8 mouse cellular contexts compared by ENCODE assay signal in the genomic region with DNA sequence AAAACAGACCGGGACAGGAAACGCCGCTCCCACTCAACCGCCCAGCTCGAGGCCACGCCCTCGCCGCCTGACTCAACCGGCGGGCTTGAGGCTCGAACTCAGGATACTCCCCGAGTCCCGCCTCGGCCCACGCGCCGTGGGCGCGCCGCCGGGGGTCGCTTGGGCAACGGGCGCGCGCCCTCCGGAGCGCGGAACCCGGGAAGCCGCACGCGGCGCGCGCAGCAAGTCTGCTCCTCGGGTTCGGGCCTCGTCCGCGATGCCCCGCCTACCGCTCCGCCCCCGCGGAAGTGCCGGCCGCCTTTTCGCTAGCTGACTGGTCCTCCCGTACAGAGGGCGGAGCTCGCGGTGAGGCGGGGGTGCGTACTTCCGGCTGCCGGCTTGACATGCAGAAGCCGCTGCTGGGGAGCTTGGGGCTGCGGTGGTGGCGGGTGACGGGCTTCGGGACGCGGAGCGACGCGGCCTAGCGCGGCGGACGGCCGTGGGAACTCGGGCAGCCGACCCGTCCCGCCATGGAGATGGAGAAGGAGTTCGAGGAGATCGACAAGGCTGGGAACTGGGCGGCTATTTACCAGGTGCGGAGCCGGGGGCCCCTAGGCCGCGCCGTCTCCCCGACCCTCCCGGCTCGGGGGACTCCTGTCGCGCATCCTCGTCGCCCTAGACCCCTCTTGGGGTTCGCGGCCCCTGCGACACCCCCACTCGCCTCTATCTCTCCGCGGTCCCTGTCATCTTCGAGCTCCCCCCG. TPM values are rescaled to one million over a fixed set of nuclear protein-coding genes. Genes with fewer than 3 reads are reported as not detected.
DNase-seq lines count a peak whose midpoint lies in the region; ATAC-seq lines count a peak whose summit lies in the region.

A gene (plus strand): TSS at position 73 of the 742 bp plus-strand sequence.

- ATAC-seq in heart, embryonic 13.5 days (ENCODE audit: extremely low read depth, insufficient number of reproducible peaks, low FRiP score, low TSS enrichment), result peak; percentile 91
- ATAC-seq in liver, embryonic 12.5 days, result peak; percentile 95
- ATAC-seq in stomach, embryonic 15.5 days (ENCODE audit: insufficient read depth, low FRiP score, low read depth), result peak; percentile 96

- H3K27me3 ChIP-seq in heart, embryonic 13.5 days (replicated peaks), result no peaks in the 10 kb centered on the region
- H3K27me3 ChIP-seq in liver, embryonic 12.5 days (replicated peaks), result no peaks in the 10 kb centered on the region
- no peaks in the 10 kb centered on the region for H3K27me3 ChIP-seq in stomach, embryonic 15.5 days (replicated peaks)

- H3K36me3 ChIP-seq in heart, embryonic 13.5 days, result peaks cover under 1% of the 10 kb centered on the region; the same call in 1 of the 2 replicates
- peaks cover 5% of the 10 kb centered on the region for H3K36me3 ChIP-seq in liver, embryonic 12.5 days
- no peaks in the 10 kb centered on the region for H3K36me3 ChIP-seq in stomach, embryonic 15.5 days

- H3K4me1 ChIP-seq in brown adipose tissue, adult 24 weeks (ENCODE audit: control insufficient read depth, insufficient read depth, insufficient read length, low read length), result peaks cover 21% of the 10 kb centered on the region
- H3K4me1 ChIP-seq in heart, embryonic 13.5 days, result peaks cover 51% of the 10 kb centered on the region
- peaks cover 63% of the 10 kb centered on the region for H3K4me1 ChIP-seq in liver, embryonic 12.5 days
- H3K4me1 ChIP-seq in stomach, embryonic 15.5 days, result peaks cover 25% of the 10 kb centered on the region; the same call in 1 of the 2 replicates

- H3K4me3 ChIP-seq in brown adipose tissue, adult 24 weeks (ENCODE audit: insufficient read depth, low read depth, low read length), result peak within 1 kb of the TSS; percentile 98
- peak within 1 kb of the TSS; percentile 87 for H3K4me3 ChIP-seq in heart, embryonic 13.5 days
- H3K4me3 ChIP-seq in liver, embryonic 12.5 days, result peak within 1 kb of the TSS; percentile 91
- peak within 1 kb of the TSS; percentile 88 for H3K4me3 ChIP-seq in stomach, embryonic 15.5 days (replicated peaks)

- peak within 1 kb of the TSS; percentile 84 for H3K27ac ChIP-seq in brown adipose tissue, adult 24 weeks (replicated peaks; ENCODE audit: low read depth, low read length)
- peak within 1 kb of the TSS; percentile 85 for H3K27ac ChIP-seq in heart, embryonic 13.5 days (replicated peaks)
- H3K27ac ChIP-seq in liver, embryonic 12.5 days, result peak within 1 kb of the TSS; percentile 83
- peak within 1 kb of the TSS; percentile 74 for H3K27ac ChIP-seq in stomach, embryonic 15.5 days

- WGBS in heart, embryonic 13.5 days, result under 1% methylated on average over 97 of the region's 99 CpGs
- WGBS in liver, embryonic 12.5 days (ENCODE audit: insufficient replicate concordance), result under 1% methylated on average over 83 of the region's 99 CpGs
- 0% methylated on average over 91 of the region's 99 CpGs for WGBS in stomach, embryonic 15.5 days

- no peaks in the 10 kb centered on the region for H3K9me3 ChIP-seq in heart, embryonic 13.5 days
- H3K9me3 ChIP-seq in liver, embryonic 12.5 days (replicated peaks), result no peaks in the 10 kb centered on the region
- H3K9me3 ChIP-seq in stomach, embryonic 15.5 days, result no peaks in the 10 kb centered on the region

- peak within 1 kb of the TSS; percentile 98 for H3K9ac ChIP-seq in heart, embryonic 13.5 days
- peak within 1 kb of the TSS; percentile 92 for H3K9ac ChIP-seq in liver, embryonic 12.5 days
- H3K9ac ChIP-seq in stomach, embryonic 15.5 days, result peak within 1 kb of the TSS; percentile 76

- peak within 1 kb of the TSS; percentile 78 for H3K4me2 ChIP-seq in heart, embryonic 13.5 days
- H3K4me2 ChIP-seq in liver, embryonic 12.5 days, result peak within 1 kb of the TSS; percentile 94
- H3K4me2 ChIP-seq in stomach, embryonic 15.5 days, result peak within 1 kb of the TSS; percentile 89

- peak; percentile 99 for DNase-seq in CD4-positive, CD25-positive, alpha-beta regulatory T cell, adult 2 months (ENCODE audit: low read depth, low spot score)
- DNase-seq in fat pad, adult 2 months (ENCODE audit: extremely low read depth, low read depth, low spot score), result peak; percentile 30
- DNase-seq in kidney, postnatal 10 days, result peak; percentile 99
- peak; percentile 98 to 99 for DNase-seq in natural killer cell, adult 2 months (ENCODE audit: low spot score in 2 of 2)

RNA-seq across cellular contexts. Expression of the gene that starts here (rescaled TPM):
- polyA plus RNA-seq in brown adipose tissue, adult 24 weeks (2012; ENCODE audit: insufficient read depth, insufficient read length, missing spikeins), result 7.6 and 16.2 TPM in 2 replicates
- 42.1 and 47.2 TPM in 2 replicates for polyA plus RNA-seq in heart, embryonic 13.5 days (2015; fragmentation: Nextera tagmentation; extraction: Ambion mirVana)
- polyA plus RNA-seq in liver, embryonic 12.5 days (2016; fragmentation: Nextera tagmentation; extraction: Ambion mirVana), result 38.4 and 39.2 TPM in 2 replicates
- 52.8 and 54.8 TPM in 2 replicates for polyA plus RNA-seq in stomach, embryonic 15.5 days (2015; fragmentation: Nextera tagmentation; extraction: Ambion mirVana)

Comparison
In these comparisons a context has a peak if more than half of its experiments do, and no peak if none do; other contexts are left out.
1. Peak in every context shown above with its lines: DNase-seq, ATAC-seq, H3K4me3 ChIP-seq and H3K27ac ChIP-seq.
2. DNase-seq: peak in every context shown above with its lines; median percentile 99 in CD4-positive, CD25-positive, alpha-beta regulatory T cell, adult 2 months; 99 in kidney, postnatal 10 days; 98 in natural killer cell, adult 2 months; 30 in fat pad, adult 2 months.